Mouse (Mus musculus) fibroblast of lung, adult 2 months (primary cell): Measurements from ENCODE around the gene Sqor.

Experiments used
- DNase-seq: peaks from one replicate; pipeline ENCODE4 v3.0.0-alpha.2; 2011; ENCODE audit warnings: low read depth

Sqor gene

GRCm38 (mm10) chr2:122784701-122785100, 19.7 kb downstream of the Sqor start:
- DNase-seq = no peak

DNA sequence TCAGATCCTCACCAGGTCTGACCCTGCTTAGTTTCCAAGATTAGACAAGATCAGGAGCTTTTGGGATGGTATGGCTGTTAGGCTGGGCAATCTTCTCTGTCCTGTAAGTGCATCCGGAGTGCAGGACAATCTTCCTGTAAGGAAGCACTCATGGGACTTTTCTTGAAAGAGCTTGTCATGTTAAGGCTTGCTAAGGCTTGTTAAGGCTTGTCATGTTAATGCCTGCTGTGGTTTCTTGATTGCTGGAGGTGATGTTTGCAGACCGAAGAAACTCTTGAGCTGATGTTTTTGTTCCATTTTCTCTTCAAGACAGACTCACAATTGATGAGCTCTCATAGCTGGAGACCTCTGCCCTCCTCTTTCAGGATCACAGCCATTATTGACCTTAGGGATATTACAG, 21.1 kb downstream of the Sqor start:
- DNase-seq = no peak

DNA sequence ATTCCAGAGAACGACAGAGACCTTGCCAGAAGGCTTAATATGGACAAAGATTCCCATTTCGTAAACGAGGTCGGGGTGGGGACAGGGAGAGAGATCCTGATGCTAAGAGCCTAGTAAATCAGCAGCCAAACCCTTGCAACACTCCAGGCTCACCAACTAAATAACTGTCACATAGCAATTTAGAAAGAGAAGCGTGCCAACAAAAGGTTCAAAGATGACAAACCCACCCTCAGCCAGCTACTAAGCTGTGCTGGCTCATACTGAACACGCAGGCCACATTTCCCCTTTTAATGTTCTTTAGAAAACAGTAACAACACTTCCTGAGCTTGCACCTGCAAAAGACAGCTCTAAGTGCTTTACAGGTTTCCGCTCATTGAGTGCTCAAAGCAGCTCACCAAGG, 24.3 kb downstream of the Sqor start:
- DNase-seq = no peak

DNA sequence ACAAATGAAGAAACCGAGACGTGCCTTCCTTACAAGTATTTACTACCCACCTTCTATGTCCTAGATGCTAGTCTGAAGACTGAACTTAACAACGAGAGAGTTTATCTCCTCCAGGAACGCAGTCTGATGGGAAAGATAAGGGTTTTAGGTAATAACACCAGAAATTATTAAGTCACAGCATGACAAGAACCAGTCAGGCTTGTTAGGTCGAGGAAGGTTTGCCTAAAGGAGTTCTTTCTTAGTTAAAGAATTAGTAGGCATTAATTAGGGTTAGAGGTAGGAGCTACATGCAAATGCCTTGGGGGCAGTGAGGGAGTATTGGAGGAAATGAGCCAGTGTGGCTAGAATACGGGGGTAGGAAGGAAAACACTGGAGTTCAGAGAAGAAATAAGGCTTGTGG, 24.7 kb downstream of the Sqor start:
- no peak for DNase-seq

DNA sequence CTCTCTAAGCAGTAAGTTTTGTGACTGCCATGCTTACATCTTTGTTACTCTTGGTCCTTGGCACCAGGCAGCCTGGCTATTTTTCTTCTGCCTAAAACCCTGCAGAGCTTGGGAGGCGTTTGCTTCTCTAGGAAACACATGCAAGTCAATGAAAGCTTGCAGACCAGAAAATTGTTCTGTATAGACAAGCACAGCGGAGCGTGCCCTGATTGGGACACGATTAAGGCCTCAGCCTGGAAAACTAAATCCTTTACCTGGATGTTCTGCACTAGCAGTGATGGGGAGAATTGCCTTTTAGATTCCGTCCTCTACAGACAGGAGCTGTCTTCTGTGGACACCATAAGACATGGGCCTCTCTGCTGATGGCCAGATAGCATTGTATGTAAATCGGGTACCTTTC, 39.4 kb downstream of the Sqor start:
- DNase-seq = no peak

DNA sequence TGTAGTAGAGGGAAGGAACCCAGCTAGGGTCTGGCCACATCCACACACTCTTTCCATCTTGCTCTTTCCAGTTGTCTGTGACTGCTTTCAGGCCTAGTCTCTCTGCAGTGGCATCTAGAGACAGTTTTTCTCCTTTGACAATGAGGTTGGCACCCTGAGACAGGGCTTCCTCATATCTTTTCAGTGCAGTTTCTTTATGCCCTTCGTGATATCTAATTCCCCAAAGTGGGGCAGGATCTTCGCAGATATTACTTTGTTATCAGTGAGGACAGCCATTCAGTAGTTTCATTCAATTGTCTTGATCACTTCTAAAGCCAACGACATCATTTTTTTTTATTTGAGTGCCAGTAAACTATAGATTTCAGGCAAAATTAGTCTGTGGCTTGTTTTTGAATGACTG, 41.0 kb downstream of the Sqor start:
- DNase-seq = no peak

DNA sequence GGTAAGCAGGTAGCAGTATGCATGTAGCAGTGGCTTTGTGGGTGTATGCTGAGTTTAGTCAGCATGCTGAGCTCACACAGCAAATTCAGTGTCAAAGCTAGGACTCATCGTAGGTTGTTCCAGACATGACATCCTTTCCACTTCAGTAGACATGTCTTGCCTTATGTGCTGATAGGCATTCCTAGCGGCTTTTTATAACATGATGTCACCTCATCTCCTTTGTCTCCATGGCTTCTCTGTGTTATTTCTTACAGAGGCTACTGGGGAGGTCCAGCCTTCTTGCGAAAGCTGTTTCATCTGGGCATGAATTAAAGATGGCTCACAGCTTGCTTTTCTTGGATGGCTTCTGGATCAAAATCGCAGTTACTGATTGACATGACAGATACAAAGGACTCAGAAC, 44.0 kb downstream of the Sqor start:
- DNase-seq = no peak

DNA sequence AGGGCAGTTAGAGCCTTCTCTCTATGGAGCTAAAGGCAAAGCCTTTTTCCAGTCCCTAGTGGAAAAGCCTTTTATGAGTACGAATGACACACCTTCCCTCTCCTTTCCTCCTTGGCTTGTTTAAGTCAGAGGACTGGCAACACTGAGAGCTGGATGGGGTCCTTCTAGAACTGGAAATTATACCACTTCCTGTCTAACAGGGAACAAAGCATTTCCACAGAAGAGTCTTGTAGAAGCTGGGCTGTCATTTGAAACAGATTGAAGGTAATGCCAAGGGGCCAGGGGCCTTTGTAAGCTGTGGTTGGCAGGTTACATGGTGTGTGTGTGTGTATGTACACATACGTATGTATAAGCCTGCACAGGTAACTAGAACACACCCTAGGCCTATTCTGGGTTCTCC, 51.9 kb downstream of the Sqor start:
- no peak for DNase-seq

DNA sequence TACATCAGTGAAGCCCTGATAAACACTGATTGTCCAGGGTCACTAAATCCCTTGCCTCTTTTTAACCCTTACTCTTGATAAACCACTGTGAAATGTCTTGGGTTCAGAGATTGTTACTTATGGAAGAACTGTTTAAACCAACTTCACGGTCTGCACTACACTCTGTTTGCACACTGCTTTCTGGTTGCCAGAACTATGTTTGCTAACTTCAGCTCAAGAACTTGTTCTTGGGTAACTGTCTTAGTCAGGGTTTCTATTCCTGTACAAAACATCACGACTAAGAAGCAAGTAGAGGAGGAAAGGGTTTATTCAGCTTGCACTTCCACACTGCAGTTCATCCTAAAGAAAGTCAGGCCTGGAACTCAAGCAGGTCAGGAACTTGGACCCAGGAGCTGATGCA, 56.2 kb downstream of the Sqor start:
- no peak for DNase-seq

DNA sequence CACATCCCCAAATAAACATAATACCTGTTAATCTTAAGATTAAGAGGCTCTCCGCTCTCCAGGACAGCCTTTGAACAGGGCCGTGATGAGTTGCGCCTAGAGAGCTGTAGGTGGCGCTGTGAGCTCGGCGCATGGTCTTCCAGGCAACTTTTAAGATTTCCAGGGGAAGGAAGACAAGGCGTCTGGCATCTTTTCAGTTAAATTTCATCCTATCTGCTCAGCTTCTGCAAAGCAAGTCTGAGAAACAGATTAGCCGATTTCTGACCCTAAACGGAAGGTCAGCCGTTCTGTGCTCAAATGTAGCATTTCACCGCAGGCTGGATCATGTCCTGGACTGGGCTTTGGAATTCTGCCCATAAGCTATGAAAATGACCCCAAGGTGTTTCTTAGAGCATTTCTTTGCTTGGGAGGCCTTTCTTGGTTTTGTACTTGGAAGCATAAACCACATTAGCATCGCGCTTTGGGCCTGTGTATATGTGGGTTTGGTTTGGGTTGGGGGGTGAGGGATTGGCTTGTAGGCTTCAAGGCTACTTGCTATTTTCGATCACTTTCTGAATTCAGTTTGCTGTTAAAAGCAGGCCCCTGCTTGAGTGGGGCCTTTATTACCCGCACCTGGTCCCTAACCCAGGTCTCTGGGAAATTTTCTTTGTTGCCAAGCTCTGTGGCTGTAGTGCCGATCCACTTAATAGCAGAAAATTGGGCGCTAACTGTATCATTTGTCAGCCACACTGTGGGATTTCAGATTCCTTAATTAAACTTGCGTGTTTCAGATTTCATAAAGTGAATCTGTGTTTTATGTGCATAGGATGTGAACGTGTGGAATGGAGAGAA, 60.6 kb downstream of the Sqor start:
- no peak for DNase-seq

GRCm38 (mm10) chr2:122826302-122826701, 61.3 kb downstream of the Sqor start:
- DNase-seq = no peak

- DNase-seq = no peak
Observed at GRCm38 (mm10) chr2:122854636-122855035, 89.6 kb downstream of the Sqor start.

GRCm38 (mm10) chr2:122855354-122855753, 90.3 kb downstream of the Sqor start:
- no peak for DNase-seq
